Mouse (Mus musculus) kidney, embryonic 14.5 days (tissue): ENCODE data around the gene Plppr4. TPM values are rescaled to one million over a fixed set of nuclear protein-coding genes. Genes with fewer than 3 reads are reported as not detected.

Source experiments
- ATAC-seq: fragments of 200-750 bp; cut with Nextera tagmentation; 2 replicates; pipeline ENCODE4 v1.8.0; 2017; ENCODE audit warnings: moderate number of reproducible peaks, mild to moderate bottlenecking, moderate TSS enrichment, moderate library complexity; ENCODE audit not compliant: low FRiP score, low TSS enrichment
- H3K27ac ChIP-seq: fragments of 300-500 bp; sonication (generic); 2 replicates; pipeline ENCODE4 v1.5.1; 2014; ENCODE audit warnings: low read depth, mild to moderate bottlenecking, low read length, moderate library complexity, mixed read lengths
- H3K27me3 ChIP-seq: fragments of 300-500 bp; sonication (generic); 2 replicates; pipeline ENCODE4 v1.6.1; 2014; ENCODE audit warnings: mild to moderate bottlenecking, low read length; ENCODE audit not compliant: control insufficient read depth, insufficient read depth
- H3K36me3 ChIP-seq: fragments of 300-500 bp; sonication (generic); 2 replicates; pipeline ENCODE4 v1.6.1; 2014; ENCODE audit warnings: low read length, mixed read lengths; ENCODE audit not compliant: control insufficient read depth, insufficient read depth
- H3K4me1 ChIP-seq: fragments of 300-500 bp; sonication (generic); 2 replicates; pipeline ENCODE4 v1.6.1; 2014; ENCODE audit warnings: low read length, mixed read lengths; ENCODE audit not compliant: control insufficient read depth, insufficient read depth
- H3K4me2 ChIP-seq: fragments of 300-500 bp; sonication (generic); replicated peaks from 2 replicates; pipeline ENCODE4 v1.6.1; 2014; ENCODE audit warnings: low read depth, mild to moderate bottlenecking, low read length
- H3K4me3 ChIP-seq: fragments of 300-500 bp; sonication (generic); 2 replicates; pipeline ENCODE4 v1.5.1; 2014; ENCODE audit warnings: mild to moderate bottlenecking, low read length
- H3K9ac ChIP-seq: fragments of 300-500 bp; sonication (generic); 2 replicates; pipeline ENCODE4 v1.6.1; 2014; ENCODE audit warnings: low read depth, mild to moderate bottlenecking, low read length, moderate library complexity
- H3K9me3 ChIP-seq: fragments of 300-500 bp; sonication (generic); 2 replicates; pipeline ENCODE4 v1.6.1; 2016; ENCODE audit warnings: low read length; ENCODE audit not compliant: control insufficient read depth
- WGBS: fragments of 180-500 bp; shearing (Covaris S2); extraction: QIAGEN DNeasy Blood & Tissue Kit; methylation state at CpG from one replicate; pipeline ENCODE4 v1.1.7; 2014; 5-methylcytosine and 5-hydroxymethylcytosine counted together
- microRNA-seq: library from miRNA; unstranded; fragments of <30 nt; microRNA quantifications from one replicate; pipeline ENCODE4, GENCODE M21; 2016
- polyA plus RNA-seq: library from polyadenylated mRNA; unstranded; fragments of >200 nt; fragmentation: Nextera tagmentation; extraction: Ambion mirVana; gene quantifications from 2 replicates; pipeline ENCODE4 v1.2.1, GENCODE M21; 2014

Gene Plppr4
- polyA plus RNA-seq, 1 experiment from 2014 or later: 0.74 TPM

GRCm38 (mm10) chr3:117307555-117307954 lies 53.1 kb downstream of the Plppr4 start:
- no peak overlapping the region for H3K4me2 ChIP-seq
- no peak overlapping the region for H3K27ac ChIP-seq
- no peak overlapping the region for H3K9ac ChIP-seq
- ATAC-seq: no peak
- no peaks in the 10 kb centered on the region for H3K4me1 ChIP-seq
- no peaks in the 10 kb centered on the region for H3K9me3 ChIP-seq
- no peaks in the 10 kb centered on the region for H3K36me3 ChIP-seq
- H3K27me3 ChIP-seq: no peaks in the 10 kb centered on the region
- H3K4me3 ChIP-seq: no peak overlapping the region
- WGBS: 91% methylated on average over 4 of the region's 4 CpGs

- Histone ChIP-seq H3K9ac (no peak overlapping the region), H3K9me3 (no peaks in the 10 kb centered on the region), H3K4me2 (no peak overlapping the region), H3K4me1 (no peaks in the 10 kb centered on the region), H3K36me3 (no peaks in the 10 kb centered on the region), H3K4me3 (no peak overlapping the region), H3K27ac (no peak overlapping the region), H3K27me3 (no peaks in the 10 kb centered on the region)
- WGBS: 91% methylated on average over 2 of the region's 2 CpGs
- no peak for ATAC-seq
Observed at GRCm38 (mm10) chr3:117304037-117304436, 56.6 kb downstream of the Plppr4 start.

- H3K27ac ChIP-seq: no peak overlapping the region
- WGBS: 82% methylated on average over 1 of the region's 1 CpGs
- no peak overlapping the region for H3K9ac ChIP-seq
Observed at GRCm38 (mm10) chr3:117300735-117301271, 59.9 kb downstream of the Plppr4 start.

GRCm38 (mm10) chr3:117297735-117298134 lies 62.9 kb downstream of the Plppr4 start:
- 82% methylated on average over 1 of the region's 1 CpGs for WGBS
- Histone ChIP-seq H3K9ac (no peak overlapping the region), H3K36me3 (no peaks in the 10 kb centered on the region), H3K27me3 (no peaks in the 10 kb centered on the region), H3K4me1 (no peaks in the 10 kb centered on the region), H3K4me2 (no peak overlapping the region), H3K27ac (no peak overlapping the region), H3K4me3 (no peak overlapping the region), H3K9me3 (no peaks in the 10 kb centered on the region)
- no peak for ATAC-seq

More at GRCm38 (mm10) chr3:117300735-117301271, 59.9 kb downstream of the Plppr4 start:
- ATAC-seq: no peak
- Histone ChIP-seq H3K4me3 (no peak overlapping the region), H3K4me1 (no peaks in the 10 kb centered on the region), H3K9me3 (no peaks in the 10 kb centered on the region), H3K4me2 (no peak overlapping the region), H3K27me3 (no peaks in the 10 kb centered on the region), H3K36me3 (no peaks in the 10 kb centered on the region)

- Histone ChIP-seq H3K4me1 (no peaks in the 10 kb centered on the region), H3K36me3 (no peaks in the 10 kb centered on the region), H3K9ac (no peak overlapping the region), H3K4me2 (no peak overlapping the region), H3K27me3 (no peaks in the 10 kb centered on the region), H3K9me3 (no peaks in the 10 kb centered on the region), H3K27ac (no peak overlapping the region), H3K4me3 (no peak overlapping the region)
- no peak for ATAC-seq
- WGBS: 85% methylated on average over 2 of the region's 2 CpGs
Observed at GRCm38 (mm10) chr3:117294308-117294925, 66.3 kb downstream of the Plppr4 start.

Small RNA genes within 50 kb of the gene (microRNA-seq; reads per million reads assigned to microRNA genes)
- gene Gm22408: not detected

Other genes with a start within 250 kb of the Plppr4 start
- 0.11 and 0.18 TPM in 2 replicates for gene Plppr5, start 214.0 kb upstream of the Plppr4 start, polyA plus RNA-seq